ENCODE assay signal across 27 mouse cellular contexts in the genomic region with DNA sequence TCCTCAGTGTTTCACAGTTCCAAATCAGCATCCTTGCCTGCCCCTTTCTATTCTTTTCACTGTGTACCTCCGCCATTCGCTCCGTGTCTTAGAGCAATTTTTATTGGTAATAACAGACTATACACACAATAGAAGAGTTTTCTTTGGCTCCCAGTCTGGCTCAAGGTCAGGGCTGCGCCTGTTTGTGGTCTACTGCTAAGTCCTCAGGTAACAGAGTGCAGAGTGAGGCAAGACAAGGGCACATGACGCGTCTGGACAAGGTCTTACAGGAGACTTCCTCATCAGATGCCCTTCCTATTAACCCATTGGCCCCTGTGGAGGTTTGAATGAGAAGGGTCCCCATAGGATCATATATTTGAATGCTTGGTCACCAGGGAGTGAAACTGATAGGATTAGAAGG. TPM values are rescaled to one million over a fixed set of nuclear protein-coding genes. Genes with fewer than 3 reads are reported as not detected.
DNase-seq lines count a peak whose midpoint lies in the region; ATAC-seq and TF ChIP-seq lines count a peak whose summit lies in the region.
"Had no signal": no experiment of that assay in that cellular context is flagged by ENCODE, and none has a peak within 500 bp of the region (broad histone marks: within the 10 kb centered on the region; RNA-seq: fewer than 3 reads in every experiment).

No protein-coding gene starts in this region.

- no peaks in the 10 kb centered on the region for H3K4me1 ChIP-seq in stomach, postnatal 0 days (replicated peaks; ENCODE audit: control insufficient read depth, insufficient read depth)
- H3K4me1 ChIP-seq: embryonic facial prominence, embryonic 10.5 days; embryonic facial prominence, embryonic 13.5 days; forebrain, embryonic 12.5 days; heart, embryonic 10.5 days; heart, embryonic 13.5 days; hindbrain, embryonic 12.5 days; hindbrain, embryonic 15.5 days had no signal

- no peak overlapping the region for H3K4me2 ChIP-seq in stomach, postnatal 0 days (replicated peaks; ENCODE audit: low read depth)
- H3K4me2 ChIP-seq: embryonic facial prominence, embryonic 13.5 days; forebrain, embryonic 12.5 days; forebrain, embryonic 15.5 days; heart, embryonic 13.5 days; hindbrain, embryonic 12.5 days; hindbrain, embryonic 15.5 days had no signal

- H3K9ac ChIP-seq in stomach, postnatal 0 days (ENCODE audit: low read length) = no peak overlapping the region
- H3K9ac ChIP-seq: embryonic facial prominence, embryonic 13.5 days; forebrain, embryonic 12.5 days; forebrain, embryonic 15.5 days; heart, embryonic 13.5 days; hindbrain, embryonic 12.5 days; hindbrain, embryonic 15.5 days had no signal

- TF ChIP-seq CTCF in stomach, postnatal 0 days (IDR thresholded peaks at IDR 0.05; ENCODE audit: low read depth) = no peak

- DNase-seq in lung, postnatal 25 days (ENCODE audit: low spot score) = peak; percentile 48
- no peak for DNase-seq in lung, postnatal 4 days
- DNase-seq in 416B (ENCODE audit: low read depth) = peak; percentile 44
- DNase-seq in stomach, postnatal 0 days (ENCODE audit: low spot score) = no peak
- DNase-seq in thymus, postnatal 25 days = no peak
- DNase-seq: adrenal gland, adult 8-10 months; adrenal gland, postnatal 25 days; cerebellum, adult 11-12 months; cerebellum, adult 8-10 months; cerebellum, postnatal 10 days; cerebellum, postnatal 36 days; embryo, embryonic 11 days; gastrocnemius, postnatal 25 days; heart, adult 2 months; heart, postnatal 14 days; heart, postnatal 4 days had no signal

- no peak overlapping the region for H3K27ac ChIP-seq in stomach, postnatal 0 days (replicated peaks)
- H3K27ac ChIP-seq: embryonic facial prominence, embryonic 10.5 days; embryonic facial prominence, embryonic 13.5 days; forebrain, embryonic 12.5 days; forebrain, embryonic 15.5 days; heart, adult 2 months; heart, embryonic 10.5 days; heart, embryonic 13.5 days; hindbrain, embryonic 12.5 days; hindbrain, embryonic 15.5 days had no signal

- no peak for TF ChIP-seq EP300 in stomach, postnatal 0 days (optimal IDR thresholded peaks at IDR 0.05)

- H3K4me3 ChIP-seq in stomach, postnatal 0 days (ENCODE audit: low read depth, low read length) = no peak overlapping the region
- H3K4me3 ChIP-seq: embryonic facial prominence, embryonic 10.5 days; embryonic facial prominence, embryonic 13.5 days; erythroblast, embryonic 14.5 days; forebrain, embryonic 12.5 days; forebrain, embryonic 15.5 days; heart, adult 2 months; heart, embryonic 10.5 days; heart, embryonic 13.5 days; hindbrain, embryonic 12.5 days; hindbrain, embryonic 15.5 days had no signal

- H3K36me3 ChIP-seq in stomach, postnatal 0 days (ENCODE audit: control insufficient read depth, insufficient read depth, low read length) = no peaks in the 10 kb centered on the region
- H3K36me3 ChIP-seq: embryonic facial prominence, embryonic 10.5 days; embryonic facial prominence, embryonic 13.5 days; forebrain, embryonic 12.5 days; forebrain, embryonic 15.5 days; heart, embryonic 10.5 days; heart, embryonic 13.5 days; hindbrain, embryonic 12.5 days; hindbrain, embryonic 15.5 days had no signal

- ATAC-seq in granulocyte monocyte progenitor cell, adult 5-6 weeks (replicated peaks; ENCODE audit: poor library complexity, severe bottlenecking) = peak; percentile 79
- ATAC-seq in stomach, postnatal 0 days (ENCODE audit: low FRiP score, low TSS enrichment) = peak; percentile 63; the same call in 1 of the 2 replicates
- ATAC-seq: activated CD4-positive, CD25-positive, alpha-beta regulatory T cell, adult 4 months; forebrain, embryonic 15.5 days had no signal

- H3K27me3 ChIP-seq in stomach, postnatal 0 days (ENCODE audit: control insufficient read depth, insufficient read depth, low read length) = no peaks in the 10 kb centered on the region
- H3K27me3 ChIP-seq: embryonic facial prominence, embryonic 13.5 days; forebrain, embryonic 12.5 days; forebrain, embryonic 15.5 days; heart, embryonic 13.5 days; hindbrain, embryonic 12.5 days; hindbrain, embryonic 15.5 days had no signal

- no peaks in the 10 kb centered on the region for H3K9me3 ChIP-seq in stomach, postnatal 0 days (ENCODE audit: control insufficient read depth, low read length)
- H3K9me3 ChIP-seq: embryonic facial prominence, embryonic 10.5 days; embryonic facial prominence, embryonic 13.5 days; forebrain, embryonic 12.5 days; forebrain, embryonic 15.5 days; heart, embryonic 10.5 days; heart, embryonic 13.5 days; hindbrain, embryonic 12.5 days; hindbrain, embryonic 15.5 days had no signal

- 65% methylated on average over 6 of the region's 6 CpGs for WGBS in stomach, postnatal 0 days

RNA-seq across cellular contexts. Expression of a gene that starts 21.9 kb away (rescaled TPM):
- total RNA-seq in granulocyte monocyte progenitor cell, adult 5-6 weeks (2014; fragmentation: Nextera tagmentation) = not detected in 2 replicates
- 0.82 and 4.8 TPM in 2 replicates for total RNA-seq in granulocyte monocyte progenitor cell, adult 5-6 weeks (2017)
- polyA plus RNA-seq in stomach, postnatal 0 days (2015; fragmentation: Nextera tagmentation; extraction: Ambion mirVana) = 16.7 TPM in 2 replicates
- polyA plus RNA-seq: erythroblast, embryonic 14.5 days had no signal

RNA-seq across cellular contexts. Expression of a gene that starts 49.7 kb away (rescaled TPM):
- 4.0 and 6.5 TPM in 2 replicates for total RNA-seq in granulocyte monocyte progenitor cell, adult 5-6 weeks (2014; fragmentation: Nextera tagmentation)
- total RNA-seq in granulocyte monocyte progenitor cell, adult 5-6 weeks (2017) = 0.36 and 0.43 TPM in 2 replicates
- polyA plus RNA-seq in stomach, postnatal 0 days (2015; fragmentation: Nextera tagmentation; extraction: Ambion mirVana) = 9.7 and 14.5 TPM in 2 replicates
- polyA plus RNA-seq: activated CD4-positive, CD25-positive, alpha-beta regulatory T cell, adult 4 months; erythroblast, embryonic 14.5 days had no signal

Comparison
In these comparisons a context has a peak if more than half of its experiments do, and no peak if none do; other contexts are left out.
1. DNase-seq: peak in lung, postnatal 25 days (single experiment) and 416B (single experiment); none in lung, postnatal 4 days (0 of 2), stomach, postnatal 0 days (single experiment) and thymus, postnatal 25 days (single experiment).